Mouse (Mus musculus): Measurements from ENCODE around the gene Zfp941. TPM values are rescaled to one million over a fixed set of nuclear protein-coding genes. Genes with fewer than 3 reads are reported as not detected.
A peak's percentile ranks its signal among the peaks of the same experiment; 100 is the strongest.

Gene Zfp941
- total RNA-seq (2012; rRNA removed) = 0.29 and 0.34 TPM in 2 replicates
- not detected in 2 replicates for total RNA-seq (2014; rRNA removed)
- polyA plus RNA-seq (2012; ENCODE audit: insufficient read length, low read depth) = not detected in 2 replicates

GRCm38 (mm10) chr7:140821653-140822329 lies at the start of gene Zfp941:
TSS of gene Zfp941 (minus strand) at chr7:140822178.
- dilution Hi-C loops (cut with MboI; ENCODE audit: extremely low pct_ligation_motif_present, extremely low pct_unique_long_range_greater_than_20kb, low sequenced_read_pairs) (no loop called here), in situ Hi-C loops (cut with MboI; ENCODE audit: low pct_ligation_motif_present, low pct_unique_long_range_greater_than_20kb, low sequenced_read_pairs) (no loop called here)
- no peak for DNase-seq (ENCODE audit: extremely low read depth)
- no peak for TF ChIP-seq CHD1 (IDR thresholded peaks at IDR 0.05; ENCODE audit: low read depth, low read length)
- no peak for TF ChIP-seq NRF1 (IDR thresholded peaks at IDR 0.05; ENCODE audit: low read depth, low read length)
- TF ChIP-seq MXI1 (IDR thresholded peaks at IDR 0.05; ENCODE audit: low read depth, low read length) = no peak
- no peak for TF ChIP-seq POLR2AphosphoS2 (IDR thresholded peaks at IDR 0.05; ENCODE audit: low read depth, low read length)
- TF ChIP-seq TCF12 (IDR thresholded peaks at IDR 0.05; ENCODE audit: low read depth, low read length) = no peak
- no peak for TF ChIP-seq SIN3A (IDR thresholded peaks at IDR 0.05; ENCODE audit: low read length)
- no peak for TF ChIP-seq EP300 (IDR thresholded peaks at IDR 0.05; ENCODE audit: low read length)
- no peak for TF ChIP-seq MAFK (IDR thresholded peaks at IDR 0.05; ENCODE audit: insufficient replicate concordance, low read length)
- no peak for TF ChIP-seq ZNF384 (IDR thresholded peaks at IDR 0.05; ENCODE audit: low read depth, low read length)
- no peak for TF ChIP-seq ETS1 (conservative IDR thresholded peaks at IDR 0.05; ENCODE audit: low read depth, low read length)
- no peak for TF ChIP-seq RAD21 (IDR thresholded peaks at IDR 0.05; ENCODE audit: low read depth, low read length)
- no peak for TF ChIP-seq JUND (conservative IDR thresholded peaks at IDR 0.05; ENCODE audit: low read depth, low read length)
- no peak for TF ChIP-seq CTCF (conservative IDR thresholded peaks at IDR 0.05 in 1 of 2, IDR thresholded peaks at IDR 0.05 in 1 of 2; ENCODE audit: low read depth in 2 of 2, low read length in 2 of 2)
- Histone ChIP-seq H3K79me2 (replicated peaks; ENCODE audit: control insufficient read depth, extremely low read depth, insufficient read depth, poor library complexity, severe bottlenecking) (no peaks in the 10 kb centered on the region), H3K4me3 (replicated peaks in 1 of 3; ENCODE audit: low read depth in 2 of 3, low read length in 2 of 3, poor library complexity in 1 of 3) (peak within 1 kb of the TSS in 1 of 3 experiments; percentile 29), H3K4me1 (ENCODE audit: control insufficient read depth in 1 of 2, insufficient read depth in 2 of 2) (no peaks in the 10 kb centered on the region), H3K27ac (ENCODE audit: insufficient read depth, low read depth) (no peak within 1 kb of the TSS), H3K9ac (ENCODE audit: insufficient read depth, low read depth) (no peak within 1 kb of the TSS), H3K4me2 (ENCODE audit: insufficient read depth, low read depth, poor library complexity, severe bottlenecking) (no peak within 1 kb of the TSS), H3K36me3 (replicated peaks in 1 of 2; ENCODE audit: control insufficient read depth in 1 of 2, insufficient read depth in 1 of 2, low read length in 1 of 2) (no peaks in the 10 kb centered on the region), H3K9me3 (replicated peaks; ENCODE audit: low read length) (no peaks in the 10 kb centered on the region), H3K27me3 (replicated peaks) (peaks cover 87% of the 10 kb centered on the region)

- Histone ChIP-seq H3K4me1 (ENCODE audit: control insufficient read depth in 1 of 2, insufficient read depth in 2 of 2) (peaks cover 4 to 6% of the 10 kb centered on the region in 2 experiments; a peak in 3 of 4 replicates), H3K4me3 (replicated peaks in 1 of 3; ENCODE audit: low read depth in 2 of 3, low read length in 2 of 3, poor library complexity in 1 of 3) (no peak overlapping the region), H3K27ac (ENCODE audit: insufficient read depth, low read depth) (no peak overlapping the region), H3K79me2 (replicated peaks; ENCODE audit: control insufficient read depth, extremely low read depth, insufficient read depth, poor library complexity, severe bottlenecking) (peaks cover 5% of the 10 kb centered on the region; the same call in 1 of the 2 replicates), H3K4me2 (ENCODE audit: insufficient read depth, low read depth, poor library complexity, severe bottlenecking) (no peak overlapping the region), H3K9me3 (replicated peaks; ENCODE audit: low read length) (no peaks in the 10 kb centered on the region), H3K9ac (ENCODE audit: insufficient read depth, low read depth) (no peak overlapping the region), H3K27me3 (replicated peaks) (no peaks in the 10 kb centered on the region), H3K36me3 (replicated peaks in 1 of 2; ENCODE audit: control insufficient read depth in 1 of 2, insufficient read depth in 1 of 2, low read length in 1 of 2) (peaks cover 71 to 94% of the 10 kb centered on the region in 2 experiments)
- TF ChIP-seq HCFC1 (IDR thresholded peaks at IDR 0.05; ENCODE audit: low read depth, low read length) = no peak
- no peak for DNase-seq (ENCODE audit: extremely low read depth)
- in situ Hi-C loops (cut with MboI; ENCODE audit: low pct_ligation_motif_present, low pct_unique_long_range_greater_than_20kb, low sequenced_read_pairs) (no loop called here), dilution Hi-C loops (cut with MboI; ENCODE audit: extremely low pct_ligation_motif_present, extremely low pct_unique_long_range_greater_than_20kb, low sequenced_read_pairs) (no loop called here)
These were observed 42.8 kb upstream of the Zfp941 start for GRCm38 (mm10) chr7:140864761-140865160.

All from CH12.LX (cell line).